Mouse (Mus musculus) urinary bladder, postnatal 36 days (tissue): ENCODE measurements around the gene Ap2a2.
A peak's percentile ranks its signal among the peaks of the same experiment; 100 is the strongest.

ENCODE experiments used
- DNase-seq, 2 experiments: peaks; one replicate each; pipeline ENCODE4 v3.0.0; 2022; ENCODE audit warnings: low spot score in 2 of 2, mixed read lengths in 1 of 2

Gene Ap2a2

DNA sequence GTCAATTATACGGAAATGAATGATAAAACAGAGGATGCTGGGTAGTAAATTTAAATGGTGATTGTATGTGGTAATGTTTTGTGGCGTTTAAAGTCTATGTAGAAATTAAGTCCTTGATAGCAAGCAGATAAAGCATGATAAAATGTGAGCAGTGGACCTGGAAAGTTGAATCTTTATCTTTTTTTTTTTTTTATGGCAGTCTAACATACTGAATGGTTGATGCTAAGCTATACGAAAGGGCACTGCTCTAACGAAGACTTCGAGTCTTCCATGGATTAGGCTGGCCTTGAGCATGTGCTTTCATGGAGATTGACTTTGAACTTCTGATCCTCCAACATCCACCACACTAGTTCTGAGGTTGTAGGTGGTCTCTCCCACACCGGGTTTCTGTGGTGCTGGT lies 31.1 kb downstream of the Ap2a2 start:
- DNase-seq, result no peak

GRCm38 (mm10) chr7:141596971-141597370 lies 35.0 kb downstream of the Ap2a2 start:
- no peak for DNase-seq

DNA sequence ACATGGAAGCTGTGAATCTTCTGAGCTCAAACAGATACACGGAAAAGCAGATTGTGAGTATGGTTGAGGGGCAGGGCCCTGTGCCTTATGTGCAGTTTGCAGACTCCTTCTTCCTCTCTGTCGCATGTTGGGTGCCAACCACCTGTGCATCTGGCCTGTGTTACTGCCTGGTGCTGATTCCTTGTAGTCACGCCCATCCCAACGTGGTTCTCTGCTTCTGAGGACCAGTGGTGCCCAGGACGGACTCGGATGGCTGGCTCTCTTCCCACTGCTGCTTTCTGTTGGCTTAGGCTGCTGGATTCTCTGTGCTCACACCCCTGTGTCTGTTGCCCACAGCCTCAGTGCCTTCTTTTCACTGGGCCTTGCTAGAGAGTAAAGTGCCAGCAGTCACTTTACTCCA lies 35.6 kb downstream of the Ap2a2 start:
- DNase-seq, result no peak

DNA sequence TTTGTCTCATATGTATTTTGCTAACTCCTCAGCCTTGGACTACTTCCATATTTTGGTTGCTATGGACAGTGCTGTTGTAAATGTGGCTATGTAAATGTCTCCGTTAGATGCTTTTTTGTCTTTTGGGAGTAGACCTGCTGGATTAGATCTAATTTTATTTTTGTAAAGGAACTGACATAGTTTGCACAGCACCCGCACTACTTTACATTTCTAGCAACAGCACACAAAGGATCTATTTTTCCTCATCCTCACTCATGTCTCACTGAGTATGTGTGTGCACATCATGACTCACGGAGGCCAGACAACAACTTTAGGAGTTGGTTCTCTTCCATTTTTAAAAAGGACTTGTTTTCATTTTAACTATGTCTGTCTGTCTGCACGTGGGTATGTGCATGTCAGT lies 45.7 kb downstream of the Ap2a2 start:
- DNase-seq, result no peak

GRCm38 (mm10) chr7:141609719-141610514 lies 47.9 kb downstream of the Ap2a2 start:
- no peak for DNase-seq

DNA sequence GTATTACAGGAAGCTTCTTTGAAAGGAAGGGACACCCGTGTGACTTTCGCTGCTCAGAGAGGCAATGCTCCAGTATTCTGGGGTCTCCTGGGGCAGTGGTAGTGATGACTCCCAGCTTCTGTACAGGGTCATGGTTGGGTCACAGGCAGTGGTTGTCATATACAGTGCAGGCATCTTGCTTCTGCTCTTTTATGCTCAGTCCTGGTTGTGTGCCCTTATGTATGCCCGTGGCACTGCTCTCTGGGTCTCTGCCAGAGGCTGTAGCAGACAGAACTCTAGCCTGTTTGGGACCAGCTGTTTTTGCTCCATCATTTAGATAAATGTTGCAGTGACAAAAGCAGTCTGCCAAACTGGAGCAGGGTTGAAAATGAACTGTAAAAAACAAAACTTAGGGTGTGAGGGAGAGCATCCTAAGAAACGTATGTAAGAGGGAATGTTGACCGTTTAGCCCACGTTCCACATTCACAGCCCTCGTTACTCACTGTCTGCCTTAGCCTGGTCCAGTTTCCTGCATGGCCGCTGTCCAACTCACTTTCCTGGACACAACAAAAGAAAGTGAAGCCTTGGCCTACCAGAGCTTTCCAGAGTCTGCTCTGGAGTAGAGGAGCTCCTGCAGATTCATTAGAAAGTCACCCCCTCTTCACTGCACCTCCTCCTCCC lies 49.9 kb downstream of the Ap2a2 start:
- no peak for DNase-seq

DNA sequence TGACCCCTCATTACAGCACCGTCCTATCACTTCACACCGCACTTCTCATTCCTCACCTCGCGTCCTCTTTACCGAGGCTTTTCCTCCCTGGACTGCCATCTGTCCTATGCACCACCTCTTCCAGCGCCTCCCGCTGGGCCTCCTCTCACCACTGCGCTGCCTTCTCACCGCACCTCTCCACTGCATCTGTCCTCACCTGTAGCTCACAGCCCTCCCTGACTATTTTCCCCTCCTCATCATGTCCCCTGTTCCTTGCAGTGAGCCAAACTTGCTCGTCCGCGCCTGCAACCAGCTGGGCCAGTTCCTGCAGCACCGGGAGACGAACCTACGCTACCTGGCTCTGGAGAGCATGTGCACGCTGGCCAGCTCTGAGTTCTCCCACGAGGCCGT lies 50.4 kb downstream of the Ap2a2 start:
- DNase-seq, result no peak

- no peak for DNase-seq
Measured at GRCm38 (mm10) chr7:141612791-141613190, 50.8 kb downstream of the Ap2a2 start.

DNA sequence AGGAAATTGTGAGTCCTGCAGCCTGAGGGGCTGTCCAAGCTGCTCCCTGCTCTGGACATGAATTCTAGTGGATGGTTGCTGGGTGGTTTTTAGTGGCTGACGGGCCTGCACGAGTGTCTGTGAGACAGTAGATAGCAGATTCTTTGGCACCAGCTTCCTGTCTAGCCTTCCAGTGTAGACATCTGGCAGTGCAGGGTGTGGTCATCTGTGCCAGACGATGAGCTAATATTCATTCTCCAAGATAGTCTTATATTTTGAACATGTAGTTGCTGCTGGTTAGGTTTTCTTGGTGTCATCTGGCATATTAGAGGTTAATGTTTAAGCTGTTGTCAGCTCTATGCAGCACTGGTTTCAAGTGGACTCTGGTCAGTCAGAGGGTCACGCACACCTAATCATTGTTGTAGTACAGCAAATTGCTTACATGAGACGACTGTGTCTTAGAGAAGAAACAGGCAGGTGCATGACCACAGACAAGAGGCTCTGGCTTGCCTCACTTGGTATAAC lies 52.4 kb downstream of the Ap2a2 start:
- DNase-seq, result no peak

DNA sequence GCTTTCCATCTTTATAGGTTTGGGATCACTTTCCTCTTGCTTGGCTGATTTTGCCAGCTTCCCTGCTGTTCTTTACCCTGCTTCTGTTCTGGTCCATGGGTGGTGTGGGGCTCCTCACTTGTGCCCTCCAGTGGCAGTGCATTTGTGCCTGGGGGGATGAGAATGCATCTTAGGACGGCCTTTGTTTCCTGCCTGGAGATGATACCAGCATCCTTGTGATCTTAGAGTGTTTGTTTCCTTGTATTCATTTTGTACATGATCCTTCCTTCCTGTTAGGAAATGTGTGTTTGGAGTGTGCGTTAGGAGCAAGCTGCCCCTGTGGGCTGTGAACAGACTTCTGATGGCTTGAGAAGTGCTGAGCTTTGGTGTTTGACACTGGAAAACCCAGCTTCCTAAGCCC lies 62.2 kb downstream of the Ap2a2 start:
- no peak for DNase-seq

DNA sequence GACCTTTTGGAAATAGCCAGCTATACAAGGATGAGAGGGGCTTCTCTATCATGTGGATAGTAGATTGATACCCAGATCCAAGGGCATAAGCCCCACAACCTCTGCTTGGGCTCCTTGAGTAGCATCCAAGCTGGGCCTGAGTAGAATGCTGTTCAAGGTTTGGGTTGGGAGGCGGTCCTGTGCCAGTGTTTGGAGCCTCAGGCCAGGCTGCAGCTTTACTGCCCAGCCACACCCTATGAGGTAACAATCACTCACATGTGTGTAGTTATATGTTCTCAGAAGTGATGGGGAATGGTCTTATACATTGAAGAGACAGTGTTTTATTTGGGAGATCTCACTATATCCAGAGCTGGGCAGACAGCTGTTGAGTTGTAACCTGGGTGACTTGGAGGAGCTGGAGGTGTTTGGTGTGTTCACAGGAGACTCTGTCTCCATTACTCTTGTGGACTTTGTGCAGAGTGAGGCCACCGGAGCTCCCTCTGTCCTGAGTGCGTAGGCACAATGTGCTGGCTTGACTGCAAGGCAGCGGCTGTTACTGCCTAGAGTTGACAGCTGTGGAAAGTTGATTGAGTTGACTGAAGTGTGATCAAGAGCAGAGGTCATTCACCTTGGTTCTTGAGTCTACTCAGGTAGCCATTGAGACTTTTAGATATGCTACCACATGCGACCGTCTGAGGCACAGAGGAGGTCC lies 63.3 kb downstream of the Ap2a2 start:
- no peak for DNase-seq

DNA sequence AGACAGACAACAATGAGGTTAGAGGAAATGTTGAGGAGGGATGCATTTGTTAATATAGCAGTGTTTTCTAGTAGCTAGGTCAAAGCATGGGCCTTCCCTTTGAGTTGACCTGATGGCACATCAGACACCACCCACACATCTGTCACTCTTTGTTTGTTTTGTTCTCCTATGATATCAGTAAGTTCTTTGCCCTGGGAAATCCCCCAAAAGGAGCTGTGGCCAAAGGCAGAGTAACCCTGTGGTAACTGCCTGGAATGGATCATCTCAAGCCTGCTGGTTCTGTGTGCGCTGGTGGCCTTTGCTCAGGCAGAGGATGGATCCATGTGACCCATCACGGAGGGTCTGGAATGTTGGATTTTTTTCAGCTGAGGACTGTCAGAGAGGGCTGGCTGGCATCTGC lies 66.0 kb downstream of the Ap2a2 start:
- DNase-seq, result no peak

DNA sequence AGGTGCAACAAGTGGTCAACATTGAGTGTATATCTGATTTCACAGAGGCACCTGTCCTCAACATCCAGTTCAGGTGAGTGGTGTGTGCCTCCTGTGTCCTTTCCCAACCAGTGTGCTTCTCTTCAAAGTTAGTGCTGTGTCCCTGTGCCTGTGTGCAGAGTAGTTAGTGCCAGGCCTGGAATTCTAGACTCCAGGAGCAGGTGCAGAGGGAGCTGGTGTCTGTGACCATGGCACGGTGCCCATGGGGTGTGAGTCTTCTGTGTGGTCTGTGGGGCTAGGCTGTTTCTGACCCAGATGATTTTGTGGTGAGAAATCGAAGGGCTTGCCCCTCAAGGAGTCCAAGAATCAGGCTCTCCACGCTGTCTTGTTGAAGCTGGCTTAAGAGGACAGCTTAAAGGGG lies 67.3 kb downstream of the Ap2a2 start:
- DNase-seq, result no peak

DNA sequence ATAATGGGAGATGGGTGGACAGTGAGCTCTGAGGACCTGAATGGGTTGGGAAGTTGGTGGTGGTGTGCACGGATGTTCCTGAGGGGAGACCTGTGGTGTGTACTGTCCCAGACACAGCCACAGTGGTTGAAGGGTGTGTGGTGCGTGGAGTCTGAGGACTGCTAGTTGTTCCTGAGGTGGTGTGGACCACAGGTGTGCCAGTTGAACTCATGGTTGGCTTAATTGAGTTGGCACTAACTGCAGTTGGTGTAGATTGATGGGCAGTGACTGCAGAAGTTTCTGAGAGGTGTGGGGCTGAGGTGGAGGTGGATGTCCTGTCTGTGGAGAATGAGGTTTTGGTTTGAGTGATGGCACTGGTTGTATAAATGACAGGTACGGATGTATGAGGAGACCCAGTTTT lies 76.1 kb downstream of the Ap2a2 start:
- DNase-seq, result peak in 1 of 2 experiments; percentile 19

DNA sequence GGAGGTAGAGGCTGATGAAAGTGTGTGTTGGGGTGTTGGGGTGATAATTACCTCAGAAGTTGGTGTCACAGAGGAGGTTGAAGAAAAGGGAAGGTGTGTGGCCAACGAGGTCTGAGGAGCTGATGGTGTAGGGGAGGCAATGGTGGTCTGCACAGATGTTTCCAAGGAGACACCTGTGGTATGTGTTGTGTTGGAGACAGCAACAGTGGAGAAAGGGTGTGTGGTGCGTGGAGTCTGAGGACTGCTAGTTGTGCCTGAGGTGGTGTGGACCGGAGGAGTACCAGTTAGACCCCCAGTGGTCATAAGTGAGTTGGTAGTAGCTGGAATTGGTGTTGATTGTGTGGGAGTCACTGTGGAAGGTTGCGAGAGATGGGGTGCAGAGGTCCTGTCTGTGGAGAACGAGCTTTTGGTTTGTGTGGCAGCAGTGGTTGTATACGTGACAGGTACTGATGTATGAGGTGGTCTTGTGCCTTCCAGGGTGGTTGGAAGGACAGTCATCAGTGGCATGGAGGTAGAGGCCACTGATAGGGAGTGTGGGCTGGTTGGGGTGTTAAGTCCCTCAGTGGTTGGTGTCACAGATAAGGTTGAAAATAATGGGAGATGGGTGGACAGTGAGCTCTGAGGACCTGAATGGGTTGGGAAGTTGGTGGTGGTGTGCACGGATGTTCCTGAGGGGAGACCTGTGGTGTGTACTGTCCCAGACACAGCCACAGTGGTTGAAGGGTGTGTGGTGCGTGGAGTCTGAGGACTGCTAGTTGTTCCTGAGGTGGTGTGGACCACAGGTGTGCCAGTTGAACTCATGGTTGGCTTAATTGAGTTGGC lies 76.8 kb downstream of the Ap2a2 start:
- DNase-seq, result peak in 1 of 2 experiments; percentile 16

GRCm38 (mm10) chr7:141639335-141639890 lies 77.4 kb downstream of the Ap2a2 start:
- DNase-seq, result peak in 1 of 2 experiments; percentile 13

DNA sequence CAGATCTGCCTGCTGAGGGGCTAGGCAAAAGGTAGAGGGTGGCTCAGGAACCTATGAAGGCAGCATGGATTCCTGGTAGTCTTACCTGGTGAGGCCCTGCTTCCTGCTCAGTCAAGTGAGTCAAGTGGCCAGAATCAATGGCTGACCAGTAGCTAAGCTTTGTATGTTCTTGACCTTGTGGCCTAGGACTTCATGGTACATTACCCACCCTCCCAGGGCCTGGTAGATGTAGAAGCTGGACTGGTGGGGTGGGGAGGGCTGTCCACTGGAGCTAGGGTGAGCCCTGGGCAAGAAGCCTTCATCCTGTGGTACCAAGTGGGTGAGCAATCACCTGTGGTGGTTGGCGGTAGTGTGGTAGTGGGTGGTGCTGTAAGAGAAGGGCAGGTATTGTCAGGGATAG lies 80.4 kb downstream of the Ap2a2 start:
- no peak for DNase-seq

GRCm38 (mm10) chr7:141643160-141643559 lies 81.2 kb downstream of the Ap2a2 start:
- no peak for DNase-seq

DNA sequence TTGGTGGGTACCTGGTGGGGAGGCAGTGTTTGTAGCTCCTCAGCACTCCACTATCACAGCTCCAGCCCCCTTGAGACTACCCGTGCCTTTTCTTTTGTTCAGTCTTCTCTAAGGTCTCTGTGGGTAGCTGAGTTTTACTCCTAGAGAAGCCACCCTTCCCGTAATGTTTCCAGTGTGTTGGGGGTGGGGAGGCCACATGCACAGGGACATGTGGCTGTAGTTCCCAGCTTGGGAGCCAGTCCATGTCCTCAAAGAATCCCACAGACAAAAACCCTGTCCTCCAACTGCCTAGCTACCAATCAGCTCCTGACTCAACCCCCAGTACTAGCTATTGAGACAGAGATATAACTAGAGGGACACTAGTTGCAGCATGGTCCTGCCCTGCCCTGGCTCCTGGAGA lies 85.1 kb downstream of the Ap2a2 start:
- DNase-seq, result no peak

- no peak for DNase-seq
Measured at GRCm38 (mm10) chr7:141647815-141648214, 85.8 kb downstream of the Ap2a2 start.

GRCm38 (mm10) chr7:141652191-141652590 lies 90.2 kb downstream of the Ap2a2 start:
- no peak for DNase-seq
